8 mouse cellular contexts compared by ENCODE assay signal in the genomic region with DNA sequence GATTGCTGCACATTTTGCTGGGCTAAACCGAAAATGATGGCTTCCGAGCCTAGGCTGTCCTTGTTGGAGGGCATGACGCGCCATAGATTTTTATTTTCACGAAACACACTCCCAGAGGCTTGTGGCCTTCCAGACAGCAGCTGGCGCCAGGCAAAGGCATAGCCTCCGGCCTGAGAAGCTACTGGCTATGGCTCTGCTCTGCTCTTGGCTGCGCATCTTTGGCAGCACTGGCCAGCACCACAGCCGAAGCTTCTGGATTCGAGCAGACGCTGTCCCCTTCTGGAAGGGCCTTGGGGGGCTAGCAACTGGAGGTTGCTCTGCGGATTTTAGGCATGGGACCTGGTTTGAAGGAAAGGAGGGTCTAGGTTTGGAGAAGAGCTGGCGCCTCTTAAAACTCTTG. TPM values are rescaled to one million over a fixed set of nuclear protein-coding genes. Genes with fewer than 3 reads are reported as not detected.
DNase-seq lines count a peak whose midpoint lies in the region; ATAC-seq and TF ChIP-seq lines count a peak whose summit lies in the region.

No protein-coding gene starts in this region.

- no peak for TF ChIP-seq POLR2A in cerebellum, adult 2 months (IDR thresholded peaks at IDR 0.05; ENCODE audit: borderline replicate concordance, insufficient read depth, low read length)

- H3K27ac ChIP-seq in intestine, embryonic 14.5 days (ENCODE audit: low read depth), result no peak overlapping the region
- H3K27ac ChIP-seq in intestine, embryonic 16.5 days (ENCODE audit: low read length), result no peak overlapping the region
- H3K27ac ChIP-seq in hindbrain, embryonic 14.5 days, result 0 out of 2 replicates have a peak overlapping the region, but pooled peaks have one; percentile 15
- no peak overlapping the region for H3K27ac ChIP-seq in cerebellum, adult 2 months (ENCODE audit: insufficient read depth, low read length)

- no peak for ATAC-seq in intestine, embryonic 14.5 days (replicated peaks; ENCODE audit: low FRiP score, low TSS enrichment, low read depth)
- no peak for ATAC-seq in intestine, embryonic 16.5 days
- ATAC-seq in hindbrain, embryonic 14.5 days (ENCODE audit: low FRiP score), result 0 out of 2 replicates have a peak, but pooled peaks have one; percentile 34
- no peak for ATAC-seq in activated CD4-positive, CD25-positive, alpha-beta regulatory T cell, adult 4 months

- no peaks in the 10 kb centered on the region for H3K9me3 ChIP-seq in intestine, embryonic 14.5 days (ENCODE audit: control insufficient read depth, low read length)
- H3K9me3 ChIP-seq in intestine, embryonic 16.5 days (ENCODE audit: control insufficient read depth, low read length), result no peaks in the 10 kb centered on the region
- H3K9me3 ChIP-seq in hindbrain, embryonic 14.5 days (ENCODE audit: control insufficient read depth, low read length), result no peaks in the 10 kb centered on the region

- no peak for TF ChIP-seq CTCF in cerebellum, adult 2 months (IDR thresholded peaks at IDR 0.05; ENCODE audit: borderline replicate concordance, insufficient read depth, low read depth, low read length)

- H3K4me1 ChIP-seq in intestine, embryonic 14.5 days (replicated peaks; ENCODE audit: control insufficient read depth, insufficient read depth, low read length), result peaks cover 7% of the 10 kb centered on the region; the same call in 1 of the 2 replicates
- H3K4me1 ChIP-seq in intestine, embryonic 16.5 days (ENCODE audit: control insufficient read depth, insufficient read depth, low read length), result no peaks in the 10 kb centered on the region; the same call in 1 of the 2 replicates
- peaks cover 16% of the 10 kb centered on the region for H3K4me1 ChIP-seq in hindbrain, embryonic 14.5 days (replicated peaks; ENCODE audit: control insufficient read depth, insufficient read depth, low read length)
- H3K4me1 ChIP-seq in cerebellum, adult 2 months (ENCODE audit: control insufficient read depth, insufficient read depth, low read length), result 0 out of 2 replicates have a peak, but pooled peaks cover 3% of the 10 kb centered on the region

- DNase-seq in intestine, embryonic 14.5 days (ENCODE audit: low spot score), result no peak
- peak; percentile 3 for DNase-seq in embryo, embryonic 11.5 days (ENCODE audit: low read depth, low spot score)
- DNase-seq in hindbrain, embryonic 14.5 days (ENCODE audit: low spot score), result peak; percentile 44
- peak; percentile 18 for DNase-seq in mesoderm, embryonic 11.5 days (ENCODE audit: low read depth, low spot score)
- DNase-seq in cerebellum, adult 2 months, result no peak
- no peak for DNase-seq in urinary bladder, postnatal 36 days (ENCODE audit: low spot score in 2 of 2)

- no peak overlapping the region for H3K9ac ChIP-seq in intestine, embryonic 14.5 days (ENCODE audit: low read length)
- H3K9ac ChIP-seq in intestine, embryonic 16.5 days (ENCODE audit: low read depth, low read length), result no peak overlapping the region
- peak overlapping the region; percentile 56 for H3K9ac ChIP-seq in hindbrain, embryonic 14.5 days

- no peak overlapping the region for H3K4me3 ChIP-seq in intestine, embryonic 14.5 days (ENCODE audit: low read depth, low read length)
- H3K4me3 ChIP-seq in intestine, embryonic 16.5 days (ENCODE audit: low read length), result no peak overlapping the region; the same call in 1 of the 2 replicates
- peak overlapping the region; percentile 62 for H3K4me3 ChIP-seq in hindbrain, embryonic 14.5 days (replicated peaks; ENCODE audit: low read length)
- H3K4me3 ChIP-seq in cerebellum, adult 2 months (replicated peaks; ENCODE audit: insufficient read depth, low read depth, low read length), result no peak overlapping the region

- peaks cover 61% of the 10 kb centered on the region for H3K27me3 ChIP-seq in intestine, embryonic 14.5 days (replicated peaks; ENCODE audit: control insufficient read depth, insufficient read depth, low read length)
- H3K27me3 ChIP-seq in intestine, embryonic 16.5 days (replicated peaks; ENCODE audit: control insufficient read depth, insufficient read depth, low read length), result peaks cover 31% of the 10 kb centered on the region
- no peaks in the 10 kb centered on the region for H3K27me3 ChIP-seq in hindbrain, embryonic 14.5 days (ENCODE audit: control insufficient read depth, insufficient read depth, low read length)
- no peaks in the 10 kb centered on the region for H3K27me3 ChIP-seq in cerebellum, adult 2 months (ENCODE audit: control insufficient read depth, insufficient read depth, low read length)

- WGBS in intestine, embryonic 14.5 days, result 16% methylated on average over 13 of the region's 13 CpGs
- WGBS in intestine, embryonic 16.5 days, result 26% methylated on average over 13 of the region's 13 CpGs
- WGBS in hindbrain, embryonic 14.5 days, result 11% methylated on average over 13 of the region's 13 CpGs
- WGBS in cerebellum, adult 2 months, result 4% methylated on average over 13 of the region's 13 CpGs

- H3K36me3 ChIP-seq in intestine, embryonic 14.5 days (ENCODE audit: control insufficient read depth, insufficient read depth, low read length), result no peaks in the 10 kb centered on the region
- H3K36me3 ChIP-seq in intestine, embryonic 16.5 days (ENCODE audit: control insufficient read depth, insufficient read depth, low read length), result no peaks in the 10 kb centered on the region
- H3K36me3 ChIP-seq in hindbrain, embryonic 14.5 days (replicated peaks; ENCODE audit: control insufficient read depth, insufficient read depth), result no peaks in the 10 kb centered on the region

- H3K4me2 ChIP-seq in intestine, embryonic 14.5 days (ENCODE audit: low read length), result peak overlapping the region; percentile 77
- H3K4me2 ChIP-seq in intestine, embryonic 16.5 days (ENCODE audit: low read depth, low read length), result no peak overlapping the region; the same call in 1 of the 2 replicates
- H3K4me2 ChIP-seq in hindbrain, embryonic 14.5 days (replicated peaks), result peak overlapping the region; percentile 94

RNA-seq across cellular contexts. Expression of a gene that starts 0.3 kb away (rescaled TPM):
- polyA plus RNA-seq in intestine, embryonic 14.5 days (2014; fragmentation: Nextera tagmentation; extraction: Ambion mirVana), result 0.48 and 0.99 TPM in 2 replicates
- polyA plus RNA-seq in intestine, embryonic 16.5 days (2015; fragmentation: Nextera tagmentation; extraction: Ambion mirVana), result 0.33 and 0.50 TPM in 2 replicates
- 4.3 and 6.7 TPM in 2 replicates for polyA plus RNA-seq in hindbrain, embryonic 14.5 days (2014; fragmentation: Nextera tagmentation; extraction: Ambion mirVana)
- polyA plus RNA-seq in activated CD4-positive, CD25-positive, alpha-beta regulatory T cell, adult 4 months (2017; shearing (Covaris generic)), result not detected
- polyA plus RNA-seq in cerebellum, adult 2 months (2012; rRNA removed), result 1.7 and 3.6 TPM in 2 replicates

Comparison
In these comparisons a context has a peak if more than half of its experiments do, and no peak if none do; other contexts are left out.
1. DNase-seq: peak in embryo, embryonic 11.5 days (single experiment), hindbrain, embryonic 14.5 days (single experiment) and mesoderm, embryonic 11.5 days (single experiment); none in intestine, embryonic 14.5 days (single experiment), cerebellum, adult 2 months (0 of 2) and urinary bladder, postnatal 36 days (0 of 2).